Mouse (Mus musculus) embryonic facial prominence, embryonic 10.5 days (tissue): ENCODE results near the gene Gstz1. TPM values are rescaled to one million over a fixed set of nuclear protein-coding genes. Genes with fewer than 3 reads are reported as not detected.
"Not testable (repeated sequence)": the region's sequence is repeated elsewhere in the genome, so short reads cannot be mapped to it uniquely, and the experiment has no call there.

ENCODE experiments used
- DNase-seq: peaks from one replicate; pipeline ENCODE4 v3.0.0-alpha.2; 2017; ENCODE audit warnings: low spot score
- H3K27ac ChIP-seq: fragments of 300-500 bp; sonication (generic); replicated peaks from 2 replicates; pipeline ENCODE4 v1.5.1; 2016; ENCODE audit warnings: mild to moderate bottlenecking
- H3K27me3 ChIP-seq: fragments of 300-500 bp; sonication (generic); replicated peaks from 2 replicates; pipeline ENCODE4 v1.6.1; 2016; ENCODE audit warnings: low read depth, mild to moderate bottlenecking; ENCODE audit not compliant: poor library complexity, severe bottlenecking
- H3K36me3 ChIP-seq: fragments of 300-500 bp; sonication (generic); replicated peaks from 2 replicates; pipeline ENCODE4 v1.6.1; 2016; ENCODE audit warnings: mild to moderate bottlenecking, moderate library complexity
- H3K4me1 ChIP-seq: fragments of 300-500 bp; sonication (generic); 2 replicates; pipeline ENCODE4 v1.6.1; 2016
- H3K4me3 ChIP-seq: fragments of 300-500 bp; sonication (generic); 2 replicates; pipeline ENCODE4 v1.5.1; 2016; ENCODE audit warnings: mild to moderate bottlenecking, moderate library complexity
- H3K9me3 ChIP-seq: fragments of 300-500 bp; sonication (generic); 2 replicates; pipeline ENCODE4 v1.6.1; 2016; ENCODE audit warnings: mild to moderate bottlenecking
- WGBS: fragments of 180-500 bp; shearing (Covaris S2); methylation state at CpG from one replicate; pipeline ENCODE4 v1.1.7; 2016; 5-methylcytosine and 5-hydroxymethylcytosine counted together
- polyA plus RNA-seq: library from polyadenylated mRNA; unstranded; fragments of >200 nt; fragmentation: Nextera tagmentation; extraction: Ambion mirVana; gene quantifications from 2 replicates; pipeline ENCODE4 v1.2.1, GENCODE M21; 2016

The Gstz1 gene
- polyA plus RNA-seq, 1 experiment from 2014 or later: 33.2 TPM

GRCm38 (mm10) chr12:87137439-87138341 is 9.3 kb upstream of the Gstz1 start:
- no peaks in the 10 kb centered on the region for H3K27me3 ChIP-seq
- peaks cover 30% of the 10 kb centered on the region for H3K36me3 ChIP-seq
- 0 out of 2 replicates have a peak overlapping the region, but pooled peaks have one; percentile 19 for H3K27ac ChIP-seq
- no peak overlapping the region for H3K4me3 ChIP-seq
- no peak for DNase-seq
- peaks cover 12% of the 10 kb centered on the region; the same call in 1 of the 2 replicates for H3K4me1 ChIP-seq
- no peaks in the 10 kb centered on the region for H3K9me3 ChIP-seq
- 78% methylated on average over 15 of the region's 15 CpGs for WGBS

DNA sequence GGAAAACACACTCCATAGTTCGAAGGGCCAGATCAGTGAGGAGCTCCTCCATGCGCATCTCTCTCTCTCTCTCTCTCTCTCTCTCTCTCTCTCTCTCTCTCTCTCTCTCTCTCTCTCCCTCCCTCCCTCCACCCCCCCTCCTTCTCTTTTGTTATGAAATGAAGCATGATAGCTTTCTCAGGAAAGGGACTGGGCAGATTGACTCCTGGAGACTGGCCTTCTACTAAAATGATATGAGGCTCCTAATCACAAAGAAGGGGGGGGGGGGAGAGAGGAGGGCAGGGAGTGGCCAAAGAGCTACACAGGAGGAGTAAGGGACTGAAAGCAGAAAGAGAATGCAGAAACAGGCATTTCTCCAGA is 8.6 kb upstream of the Gstz1 start:
- peaks cover 23% of the 10 kb centered on the region for H3K36me3 ChIP-seq
- H3K9me3 ChIP-seq: no peaks in the 10 kb centered on the region
- 78% methylated on average over 2 of the region's 2 CpGs for WGBS
- no peak for DNase-seq
- peak overlapping the region; percentile 57; the same call in 1 of the 2 replicates for H3K27ac ChIP-seq
- H3K4me1 ChIP-seq: peaks cover 12% of the 10 kb centered on the region; the same call in 1 of the 2 replicates
- no peak overlapping the region for H3K4me3 ChIP-seq
- no peaks in the 10 kb centered on the region for H3K27me3 ChIP-seq

DNA sequence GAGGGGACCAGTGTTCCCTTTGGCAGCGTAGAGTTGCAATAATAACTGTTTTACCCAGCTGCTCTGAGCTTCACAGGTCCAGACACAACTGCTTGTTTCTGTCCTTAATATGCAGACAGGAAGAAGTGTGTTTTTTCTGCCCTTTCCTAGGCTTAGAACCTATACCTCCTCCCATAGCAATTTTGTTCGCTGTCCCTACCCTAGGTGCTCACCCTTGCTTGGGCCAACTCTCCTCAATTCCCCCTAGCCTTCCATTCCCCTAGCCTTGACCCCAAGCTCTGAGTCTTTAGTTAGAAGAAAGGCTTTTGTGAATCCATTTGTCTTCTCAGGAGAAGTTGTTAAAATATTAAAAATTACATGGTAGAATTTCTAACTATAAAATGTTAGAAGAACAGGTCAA is 8.2 kb upstream of the Gstz1 start:
- no peak overlapping the region for H3K4me3 ChIP-seq
- no peak overlapping the region; the same call in 1 of the 2 replicates for H3K27ac ChIP-seq
- peaks cover 12% of the 10 kb centered on the region; the same call in 1 of the 2 replicates for H3K4me1 ChIP-seq
- 74% methylated on average over 2 of the region's 2 CpGs for WGBS
- DNase-seq: no peak
- H3K36me3 ChIP-seq: peaks cover 20% of the 10 kb centered on the region
- no peaks in the 10 kb centered on the region for H3K27me3 ChIP-seq
- H3K9me3 ChIP-seq: no peaks in the 10 kb centered on the region

- DNase-seq: no peak
- H3K27me3 ChIP-seq: no peaks in the 10 kb centered on the region
- peaks cover 13% of the 10 kb centered on the region for H3K36me3 ChIP-seq
- 88% methylated on average over 2 of the region's 2 CpGs for WGBS
- H3K4me3 ChIP-seq: no peak overlapping the region
- no peak overlapping the region for H3K27ac ChIP-seq
- H3K9me3 ChIP-seq: no peaks in the 10 kb centered on the region
- peaks cover 22% of the 10 kb centered on the region for H3K4me1 ChIP-seq
Observed at GRCm38 (mm10) chr12:87142156-87142555, 4.8 kb upstream of the Gstz1 start.

- Histone ChIP-seq H3K27ac (peak within 1 kb of the TSS; percentile 96), H3K4me3 (peak within 1 kb of the TSS; percentile 94), H3K27me3 (no peaks in the 10 kb centered on the region), H3K36me3 (peaks cover 21% of the 10 kb centered on the region), H3K9me3 (peaks cover 4% of the 10 kb centered on the region; the same call in 1 of the 2 replicates), H3K4me1 (peaks cover 17% of the 10 kb centered on the region)
- WGBS: under 1% methylated on average over 61 of the region's 61 CpGs
- peak; percentile 96 for DNase-seq
Observed at GRCm38 (mm10) chr12:87147395-87148089, 577 bp downstream of the Gstz1 start, which contains the start of gene Pomt2. Gene Pomt2 (minus strand): TSS chr12:87147968.

- Histone ChIP-seq H3K36me3 (peaks cover 25% of the 10 kb centered on the region), H3K9me3 (peaks cover 8% of the 10 kb centered on the region; the same call in 1 of the 2 replicates), H3K27me3 (no peaks in the 10 kb centered on the region), H3K4me1 (peaks cover 17% of the 10 kb centered on the region), H3K27ac (peak overlapping the region; percentile 96), H3K4me3 (peak overlapping the region; percentile 94)
- no peak for DNase-seq
- 18% methylated on average over 15 of the region's 15 CpGs for WGBS
Observed at GRCm38 (mm10) chr12:87148136-87148535, 1.2 kb downstream of the Gstz1 start.

DNA sequence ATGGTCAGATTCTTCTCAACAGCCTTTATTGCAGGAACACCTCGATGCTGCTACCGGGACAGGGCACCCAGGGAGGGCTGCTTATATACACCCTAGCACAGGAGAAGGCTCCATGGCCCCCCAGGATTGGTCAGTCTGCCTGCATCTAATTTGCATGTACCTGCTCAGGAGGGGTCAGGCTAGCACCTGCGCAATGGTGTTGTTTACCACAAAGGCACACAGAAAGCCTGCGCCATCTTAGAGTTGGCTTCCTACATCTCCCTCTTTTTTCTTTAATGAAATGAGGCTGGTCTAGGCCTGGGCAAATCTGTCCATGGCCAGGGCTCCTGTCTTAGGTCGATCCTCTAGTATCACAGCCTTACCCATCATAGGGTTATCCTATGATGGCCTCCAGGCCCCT is 2.5 kb downstream of the Gstz1 start:
- no peak overlapping the region for H3K4me3 ChIP-seq
- peaks cover 8% of the 10 kb centered on the region; the same call in 1 of the 2 replicates for H3K9me3 ChIP-seq
- 95% methylated on average over 5 of the region's 5 CpGs for WGBS
- H3K27me3 ChIP-seq: no peaks in the 10 kb centered on the region
- DNase-seq: no peak
- peaks cover 20% of the 10 kb centered on the region for H3K36me3 ChIP-seq
- H3K4me1 ChIP-seq: peaks cover 17% of the 10 kb centered on the region
- H3K27ac ChIP-seq: no peak overlapping the region

GRCm38 (mm10) chr12:87154448-87154847 is 7.5 kb downstream of the Gstz1 start:
- peaks cover 30% of the 10 kb centered on the region for H3K36me3 ChIP-seq
- H3K4me1 ChIP-seq: peaks cover 14% of the 10 kb centered on the region
- WGBS: 93% methylated on average over 4 of the region's 4 CpGs
- H3K4me3 ChIP-seq, H3K27me3 ChIP-seq, H3K9me3 ChIP-seq, DNase-seq, H3K27ac ChIP-seq: not testable (repeated sequence)

- H3K36me3 ChIP-seq: peaks cover 31% of the 10 kb centered on the region
- DNase-seq: no peak
- H3K27ac ChIP-seq: no peak overlapping the region
- no peaks in the 10 kb centered on the region for H3K27me3 ChIP-seq
- WGBS: 41% methylated on average over 4 of the region's 4 CpGs
- H3K4me1 ChIP-seq: peaks cover 14% of the 10 kb centered on the region
- peaks cover 3% of the 10 kb centered on the region; the same call in 1 of the 2 replicates for H3K9me3 ChIP-seq
- H3K4me3 ChIP-seq: no peak overlapping the region
Observed at GRCm38 (mm10) chr12:87157361-87157760, 10.4 kb downstream of the Gstz1 start.

- Histone ChIP-seq H3K4me1 (peaks cover 14% of the 10 kb centered on the region), H3K27ac (no peak overlapping the region), H3K36me3 (peaks cover 31% of the 10 kb centered on the region), H3K9me3 (0 out of 2 replicates have a peak, but pooled peaks cover under 1% of the 10 kb centered on the region), H3K27me3 (no peaks in the 10 kb centered on the region), H3K4me3 (no peak overlapping the region)
- DNase-seq: no peak
- WGBS: 76% methylated on average over 7 of the region's 7 CpGs
Observed at GRCm38 (mm10) chr12:87158099-87158498, 11.1 kb downstream of the Gstz1 start.

DNA sequence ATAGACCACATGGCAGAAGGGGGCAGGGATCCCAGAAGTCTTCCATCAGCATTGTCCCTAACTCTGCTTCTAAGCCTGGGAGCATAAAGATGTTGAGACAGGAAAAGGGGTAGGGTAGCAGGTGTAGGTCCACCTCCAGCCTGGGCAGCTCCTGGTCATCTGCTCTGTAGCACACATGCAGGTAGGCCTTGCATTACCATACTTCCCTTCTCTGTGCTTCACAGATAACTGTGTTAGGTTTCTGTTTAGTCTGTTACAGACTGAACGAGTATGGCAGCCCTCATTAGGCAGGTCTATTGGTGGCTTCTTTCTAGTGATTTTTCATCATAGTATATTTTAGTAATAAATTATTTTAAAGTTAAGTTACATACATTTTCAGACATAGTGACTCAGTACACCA is 13.3 kb downstream of the Gstz1 start:
- 86% methylated on average over 1 of the region's 1 CpGs for WGBS
- Histone ChIP-seq H3K36me3 (peaks cover 49% of the 10 kb centered on the region), H3K27ac (no peak overlapping the region), H3K4me3 (no peak overlapping the region), H3K27me3 (no peaks in the 10 kb centered on the region), H3K9me3 (no peaks in the 10 kb centered on the region), H3K4me1 (peaks cover 14% of the 10 kb centered on the region)
- DNase-seq: no peak

- no peak overlapping the region for H3K27ac ChIP-seq
- 93% methylated on average over 5 of the region's 5 CpGs for WGBS
- H3K4me1 ChIP-seq: peaks cover 14% of the 10 kb centered on the region
- no peak for DNase-seq
- peaks cover 45% of the 10 kb centered on the region for H3K36me3 ChIP-seq
- no peaks in the 10 kb centered on the region for H3K9me3 ChIP-seq
- no peaks in the 10 kb centered on the region for H3K27me3 ChIP-seq
- no peak overlapping the region for H3K4me3 ChIP-seq
Observed at GRCm38 (mm10) chr12:87160815-87161214, 13.8 kb downstream of the Gstz1 start.
